Mouse (Mus musculus) frontal cortex, adult 2 months (tissue): ENCODE results near the gene Dnlz. TPM values are rescaled to one million over a fixed set of nuclear protein-coding genes. Genes with fewer than 3 reads are reported as not detected.
"Not testable (repeated sequence)": the region's sequence is repeated elsewhere in the genome, so short reads cannot be mapped to it uniquely, and the experiment has no call there.

Source experiments
- DNase-seq, 2 experiments: peaks; one replicate each; pipeline ENCODE4 v3.0.0; 2022; ENCODE audit warnings: low spot score in 1 of 2; ENCODE audit errors: extremely low spot score in 1 of 2
- polyA plus RNA-seq: library from polyadenylated mRNA; depleted of rRNA; stranded (reverse); fragments of >200 nt; gene quantifications from 2 replicates; pipeline ENCODE4 v1.2.3, GENCODE M21; 2012; rRNA removed

The Dnlz gene
- 35.2 and 37.1 TPM in 2 replicates for polyA plus RNA-seq

DNA sequence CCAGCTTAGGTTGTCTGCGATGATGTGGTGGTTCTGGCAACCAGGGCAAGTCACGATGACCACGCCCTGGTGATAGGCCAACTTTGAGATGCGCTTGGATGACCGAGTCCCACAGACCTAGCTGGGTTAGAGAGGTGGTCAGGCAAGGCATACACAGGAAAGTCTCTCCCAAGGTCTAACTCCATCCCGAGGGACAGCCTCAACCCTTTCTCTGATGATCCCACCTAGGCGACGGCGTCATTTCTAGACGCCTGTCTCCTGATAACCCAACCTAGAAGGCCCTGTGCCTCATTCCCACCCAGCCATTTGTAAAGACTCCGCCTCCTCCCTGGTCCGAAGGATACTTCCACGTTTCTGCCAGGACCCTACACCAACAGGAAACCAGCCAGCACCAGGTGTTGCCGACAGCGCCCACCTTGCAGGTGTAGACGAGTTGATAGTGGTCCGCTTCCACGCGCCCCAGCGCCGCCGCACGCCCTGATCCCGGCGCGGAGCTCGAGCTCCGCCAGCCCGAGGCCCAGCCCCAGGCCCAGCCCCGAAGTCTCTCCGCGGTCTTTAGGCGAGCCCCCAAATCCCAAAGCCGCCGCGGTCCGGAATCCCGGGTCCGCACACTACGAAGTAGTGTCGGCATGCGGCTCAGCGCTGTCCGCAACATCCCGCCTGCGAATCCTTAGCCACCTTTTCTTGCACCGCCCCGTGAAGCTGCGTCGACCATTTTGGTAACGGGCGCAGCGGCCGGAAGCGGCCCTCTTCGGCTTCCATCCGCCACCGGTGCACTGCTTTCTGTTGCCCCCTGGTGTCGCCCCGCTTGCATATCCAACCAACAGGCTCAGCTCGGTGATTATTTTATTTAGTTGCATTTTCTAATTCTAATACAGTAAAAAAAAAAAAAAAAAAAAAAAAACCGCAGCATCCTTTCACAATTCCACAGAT lies at the start of gene Dnlz:
Gene Dnlz (minus strand): TSS at position 753 of the 933 bp plus-strand sequence.
- peak; percentile 87 to 96 for DNase-seq

DNA sequence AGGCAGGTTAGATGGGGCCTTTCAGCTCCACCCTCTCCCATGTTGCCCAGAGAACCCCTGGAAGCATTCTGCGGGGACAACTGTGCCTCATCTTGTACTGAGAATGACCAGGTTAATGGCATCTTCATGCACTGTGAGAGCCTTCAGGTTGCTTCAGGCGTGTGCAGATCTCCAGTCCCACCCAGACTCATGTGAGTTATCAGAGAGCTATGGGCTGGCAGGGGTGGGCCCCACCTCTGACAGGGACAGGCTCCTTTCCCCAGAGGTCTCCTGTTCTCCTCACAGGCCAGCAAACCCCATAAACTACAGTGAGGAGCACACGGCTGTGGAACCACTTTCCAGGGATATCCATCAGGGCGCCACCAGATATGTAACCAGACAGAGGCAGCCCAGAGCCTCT lies 49.1 kb upstream of the Dnlz start:
- DNase-seq: no peak

DNA sequence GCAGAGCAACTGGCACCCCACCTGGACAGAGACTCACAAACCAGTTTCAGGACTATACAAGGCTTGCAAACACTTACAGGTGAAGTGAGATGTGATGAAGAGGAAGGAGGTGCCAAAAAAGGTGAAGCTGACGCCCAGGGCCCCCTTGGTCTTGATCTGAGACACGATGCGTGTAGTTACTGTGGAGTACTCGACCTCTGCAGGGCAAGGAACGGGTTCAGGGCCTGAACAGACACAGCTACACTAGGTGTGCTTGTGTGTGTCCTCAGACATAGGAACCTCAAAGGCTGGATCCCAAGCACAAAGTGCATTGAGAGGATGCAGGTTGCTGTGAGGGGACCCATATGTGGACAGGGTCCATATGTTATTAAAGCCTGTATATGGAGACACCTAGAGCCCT lies 48.4 kb upstream of the Dnlz start:
- DNase-seq: no peak

DNA sequence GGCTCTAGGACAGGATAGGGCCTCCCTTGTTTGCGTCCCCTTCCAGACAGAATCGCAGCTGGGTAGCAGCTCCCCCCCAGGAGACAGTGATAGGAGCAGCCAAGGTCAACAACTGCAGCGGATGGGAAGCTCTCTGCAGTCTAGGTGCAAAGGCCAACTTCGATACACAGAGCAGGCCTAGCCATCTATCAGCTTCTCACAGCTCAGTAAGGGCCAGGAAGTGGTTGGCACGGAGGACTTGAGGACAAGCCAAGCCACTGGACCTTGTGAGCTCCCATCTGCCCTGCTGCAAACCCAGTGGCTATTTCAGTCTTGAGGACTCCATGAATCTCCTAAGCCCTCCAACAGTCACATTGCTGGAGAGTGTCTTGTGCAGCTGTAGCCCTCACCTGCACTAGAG lies 47.7 kb upstream of the Dnlz start:
- DNase-seq: no peak

DNA sequence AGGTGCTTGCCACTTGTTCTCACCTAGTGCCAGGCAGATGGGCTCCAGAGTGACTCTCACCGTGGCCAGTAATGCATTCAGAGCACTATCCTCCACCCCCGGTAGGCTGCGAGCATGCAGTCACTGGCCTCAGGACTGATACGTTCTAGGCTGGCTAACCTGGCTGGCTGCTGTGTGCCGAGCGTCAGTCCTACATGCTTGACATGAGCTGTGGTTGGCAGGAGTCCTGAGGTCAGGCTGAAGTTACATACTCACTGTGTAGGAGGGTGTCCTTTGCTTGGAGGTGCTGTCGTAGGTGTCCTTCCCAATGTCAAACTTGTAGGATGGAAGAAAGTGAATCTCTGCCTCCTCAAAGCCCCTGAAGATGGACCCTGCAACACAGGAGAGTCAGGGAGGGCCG lies 47.1 kb upstream of the Dnlz start:
- DNase-seq: no peak

DNA sequence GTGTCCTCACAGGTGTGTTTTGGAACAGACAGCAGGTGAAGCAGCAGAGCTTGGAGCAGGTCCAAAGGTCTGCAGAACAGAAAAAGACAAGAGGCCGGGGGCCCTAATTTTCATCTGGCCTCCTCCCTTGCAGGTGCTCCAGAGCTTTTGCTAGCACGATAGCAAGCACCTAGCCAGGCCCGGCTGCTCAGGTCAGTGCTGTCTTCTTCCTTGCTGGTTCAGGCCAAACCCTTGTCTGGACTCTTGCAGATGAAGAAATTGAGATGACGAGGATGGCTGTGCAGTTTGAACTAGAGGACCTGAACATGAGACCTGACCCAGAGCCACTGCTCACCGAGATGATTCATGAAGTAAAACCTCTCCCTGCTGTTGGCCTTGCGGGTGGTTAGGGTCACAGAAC lies 39.7 kb upstream of the Dnlz start:
- DNase-seq: no peak

DNA sequence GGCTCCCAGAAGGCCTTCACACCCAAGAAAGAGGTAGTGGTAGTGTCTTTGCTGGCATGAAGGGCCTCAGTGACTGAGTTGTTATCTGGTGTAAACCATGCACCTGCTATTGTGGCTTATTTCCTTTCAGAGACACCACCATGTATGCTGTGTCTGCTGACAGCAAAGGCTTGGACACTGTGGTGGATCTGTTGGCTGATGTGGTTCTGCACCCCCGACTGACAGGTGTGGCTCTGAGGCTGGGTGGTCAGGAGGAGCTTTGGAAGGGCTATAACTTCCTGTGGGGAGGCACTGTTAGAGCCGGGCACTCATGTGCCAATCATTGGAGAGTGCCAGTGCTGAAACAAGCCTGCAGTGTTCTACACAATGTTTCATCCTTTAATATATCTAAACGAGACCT lies 39.0 kb upstream of the Dnlz start:
- no peak for DNase-seq

DNA sequence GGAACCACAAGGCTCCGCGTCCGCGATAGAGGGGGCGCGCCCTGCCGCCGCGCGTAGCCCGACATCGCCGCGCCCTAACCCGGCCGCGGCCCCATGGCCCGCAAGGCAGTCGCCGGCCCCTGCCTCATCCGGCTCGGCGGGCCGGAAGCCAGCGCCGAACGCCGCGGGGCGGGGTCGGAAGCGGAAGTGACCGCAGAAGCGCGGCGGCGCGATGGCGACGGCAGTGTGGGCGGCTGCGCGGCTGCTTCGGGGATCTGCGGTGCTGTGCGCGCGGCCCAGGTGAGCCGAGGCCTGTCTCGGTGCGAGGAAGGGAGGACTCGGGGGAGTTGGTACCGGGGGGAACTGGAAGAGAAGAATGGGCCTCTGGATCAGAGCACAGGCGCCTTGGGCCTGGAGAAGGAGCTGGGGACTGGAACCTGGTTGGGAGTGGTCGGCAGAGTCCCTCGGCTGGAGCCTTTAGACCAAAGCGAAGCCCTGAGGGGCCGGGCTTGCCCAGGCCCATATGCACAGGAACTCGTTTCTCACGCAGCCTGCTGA lies 37.3 kb upstream of the Dnlz start, which contains the start of the genes Entr1 and Pmpca:
Gene Entr1 (minus strand): TSS at position 163 of the 537 bp plus-strand sequence.
Gene Pmpca (plus strand): TSS at position 186 of the 537 bp plus-strand sequence.
- peak; percentile 55 to 82 for DNase-seq

DNA sequence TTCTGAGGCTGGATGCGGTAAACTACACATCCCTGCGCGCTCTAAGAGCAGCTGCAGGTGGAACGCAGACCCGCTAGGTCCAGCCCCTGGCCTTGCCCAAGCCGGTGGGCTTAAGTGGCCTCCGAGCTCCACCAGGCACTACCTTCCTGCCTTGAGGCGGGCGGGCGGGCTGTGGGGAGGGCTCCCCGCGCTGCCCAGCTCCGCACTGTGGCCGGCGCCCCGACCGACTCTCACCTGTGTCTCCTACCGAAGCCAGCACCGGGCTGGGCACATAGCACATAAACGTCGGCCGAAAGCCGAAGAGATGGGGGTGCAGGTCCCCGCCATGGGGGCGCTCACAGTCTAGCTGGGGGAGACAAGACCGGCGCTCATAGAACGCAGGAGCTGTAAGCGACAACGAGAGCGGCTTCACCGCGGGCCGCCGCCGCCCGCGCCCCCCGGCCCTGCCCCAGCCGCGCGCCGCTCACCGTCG lies 36.8 kb upstream of the Dnlz start:
- DNase-seq: no peak

DNA sequence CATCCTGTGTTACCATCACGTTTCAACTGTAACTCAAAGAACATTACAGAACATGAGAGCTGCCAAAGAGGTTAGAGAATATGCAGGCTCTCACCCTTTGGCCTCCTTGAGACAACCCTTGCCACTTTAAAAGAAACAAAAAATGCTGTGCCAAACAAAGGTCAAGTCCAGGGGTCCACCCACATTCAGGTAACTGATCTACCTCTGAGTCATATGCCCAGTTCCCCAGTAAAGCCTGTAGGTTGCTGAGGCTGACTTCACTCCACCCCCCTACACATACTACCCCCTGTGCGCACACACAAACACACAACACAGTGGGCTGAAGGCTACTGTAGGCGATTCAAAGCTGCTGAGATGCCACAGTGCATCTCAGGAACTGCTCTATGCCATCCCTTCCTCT lies 35.8 kb upstream of the Dnlz start:
- DNase-seq: no peak

DNA sequence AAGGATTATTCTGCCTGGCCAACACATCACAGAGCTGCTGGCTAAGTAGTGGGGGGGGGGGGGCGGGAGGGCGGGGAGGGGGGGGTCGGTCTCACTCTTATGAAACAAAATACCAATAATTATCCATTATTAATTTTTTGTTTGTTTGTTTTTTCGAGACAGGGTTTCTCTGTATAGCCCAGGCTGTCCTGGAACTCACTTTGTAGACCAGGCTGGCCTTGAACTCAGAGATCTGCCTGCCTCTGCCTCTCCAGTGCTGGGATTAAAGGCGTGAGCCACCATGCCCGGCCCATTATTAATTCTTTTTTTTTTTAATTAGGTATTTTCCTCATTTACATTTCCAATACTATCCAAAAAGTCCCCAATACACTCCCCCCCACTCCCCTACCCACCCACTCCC lies 29.0 kb upstream of the Dnlz start:
- DNase-seq: not testable (repeated sequence)

DNA sequence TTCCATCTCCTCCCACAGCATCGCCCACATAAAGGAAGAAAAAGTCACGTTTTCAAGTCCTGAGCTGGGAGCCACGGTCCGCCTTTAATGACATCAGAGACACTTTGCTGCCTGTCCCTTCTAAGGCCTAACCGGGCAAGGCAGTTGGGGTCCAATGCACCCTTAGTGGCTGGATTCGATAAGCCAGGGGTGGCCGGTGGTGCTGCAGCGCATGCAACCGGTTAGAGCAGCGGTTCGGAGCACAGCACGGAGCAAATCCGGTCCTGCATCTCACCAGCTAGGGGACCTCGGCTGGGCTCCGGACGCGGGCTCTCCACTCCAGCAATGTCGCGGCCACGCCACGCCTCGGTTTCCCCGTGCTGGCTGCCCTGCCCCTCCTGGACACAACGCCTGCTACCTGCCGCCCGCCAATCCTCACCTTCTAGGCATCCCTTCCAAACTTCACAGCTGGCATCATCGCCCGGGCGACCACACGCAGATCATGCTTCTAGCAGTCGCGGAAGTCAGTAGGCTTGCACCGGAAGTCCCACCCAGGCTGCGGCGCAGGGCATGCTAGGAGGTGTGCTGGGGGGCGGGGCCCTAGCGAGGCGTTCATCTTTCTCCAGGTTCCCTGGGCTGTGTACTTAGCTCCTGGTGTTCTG lies 28.3 kb upstream of the Dnlz start, which contains the start of gene Snapc4:
Gene Snapc4 (minus strand): TSS at position 523 of the 641 bp plus-strand sequence.
- DNase-seq: peak; percentile 69 to 90

DNA sequence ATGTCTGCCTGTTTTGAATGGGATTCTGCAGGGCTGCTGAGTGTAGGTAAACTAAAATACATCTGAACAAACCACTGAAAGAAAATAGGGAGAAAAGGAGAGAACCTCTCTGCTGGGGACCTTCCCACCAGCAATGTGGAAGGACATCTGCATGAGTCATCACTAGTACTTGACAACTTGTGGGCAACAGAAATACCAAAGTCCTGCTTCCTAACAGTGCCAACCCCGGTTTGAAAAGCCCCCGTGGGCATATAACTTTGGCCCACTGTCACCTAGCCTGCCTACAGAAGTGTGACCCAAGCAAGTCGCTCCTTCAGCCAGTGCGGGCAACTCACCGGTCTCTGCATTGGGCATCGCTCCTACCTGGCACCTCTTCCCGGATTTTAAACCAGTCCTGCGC lies 20.5 kb upstream of the Dnlz start:
- DNase-seq: no peak

DNA sequence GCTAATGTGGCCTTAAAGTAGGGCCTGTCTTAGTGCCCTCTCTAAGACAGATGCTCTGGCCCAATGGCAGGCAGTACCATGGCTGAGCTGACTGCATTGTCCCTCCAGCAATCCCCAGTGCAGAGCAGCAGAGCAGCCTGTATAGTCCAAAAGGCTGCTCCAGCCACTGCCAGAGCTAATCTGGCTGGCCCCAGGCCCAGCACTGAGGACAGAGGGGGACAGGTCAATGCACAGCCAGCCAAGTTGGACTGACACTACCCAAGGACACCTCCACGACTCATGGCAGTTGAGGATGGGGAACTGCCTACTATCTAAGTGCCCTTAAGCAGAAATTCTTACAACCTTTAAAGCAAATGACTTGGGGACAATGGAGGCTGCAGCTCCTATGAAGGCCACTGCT lies 16.7 kb upstream of the Dnlz start:
- no peak for DNase-seq

DNA sequence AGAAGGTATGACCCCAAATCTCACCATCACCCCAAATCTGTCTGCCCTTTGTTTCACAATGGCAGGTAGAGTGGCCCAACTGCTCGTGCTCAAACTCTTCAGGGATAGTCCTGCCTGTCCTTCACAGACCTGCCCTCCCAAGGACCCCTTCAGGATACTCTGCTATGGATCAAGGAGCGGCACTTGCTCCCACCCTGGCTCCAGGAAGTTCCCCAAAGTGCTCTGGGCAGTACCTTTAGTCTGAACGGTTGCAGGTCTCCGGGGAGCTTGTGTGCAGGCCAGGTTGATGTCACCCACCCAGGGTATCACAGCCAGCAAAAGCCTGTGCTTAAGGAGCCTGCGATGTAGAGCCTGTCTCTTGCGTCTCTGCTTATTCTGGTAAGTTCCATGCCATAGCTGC lies 16.0 kb upstream of the Dnlz start:
- DNase-seq: no peak

DNA sequence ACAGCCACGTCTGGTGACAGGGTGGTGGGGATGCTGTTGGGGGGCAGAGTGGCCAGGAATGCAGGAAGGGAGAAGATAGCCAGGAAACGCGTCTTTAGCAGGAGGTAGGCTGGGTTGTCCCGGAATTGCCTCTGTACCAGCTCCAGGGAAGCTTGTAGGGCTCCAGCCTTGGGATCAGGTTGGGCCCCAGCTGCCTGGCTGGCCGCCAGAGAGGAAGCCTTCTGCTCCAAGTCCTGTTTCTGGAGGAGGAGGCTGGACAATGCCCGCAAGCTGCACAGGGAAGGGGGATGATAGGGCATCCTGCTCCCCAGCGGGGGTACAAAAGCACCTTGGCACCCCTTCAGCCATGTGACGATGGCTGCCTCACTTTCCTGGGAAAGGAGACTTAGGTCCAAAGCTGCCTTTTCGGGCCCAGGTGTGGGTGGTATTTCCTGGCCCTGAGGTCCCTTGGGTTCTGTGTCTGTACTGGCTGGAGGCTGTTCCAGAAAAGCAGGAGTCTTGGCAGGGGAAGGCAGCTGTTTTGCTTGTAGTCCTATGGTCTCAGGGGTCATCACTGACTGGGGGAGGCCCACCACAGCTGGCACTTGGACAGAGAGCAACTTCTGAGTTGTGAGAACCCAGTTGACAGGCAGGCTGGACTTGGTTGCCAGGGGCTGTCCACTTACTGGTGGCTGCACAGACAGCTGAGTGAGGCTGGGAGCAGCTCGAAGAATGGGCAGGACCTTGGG lies 13.0 kb upstream of the Dnlz start:
- DNase-seq: no peak

DNA sequence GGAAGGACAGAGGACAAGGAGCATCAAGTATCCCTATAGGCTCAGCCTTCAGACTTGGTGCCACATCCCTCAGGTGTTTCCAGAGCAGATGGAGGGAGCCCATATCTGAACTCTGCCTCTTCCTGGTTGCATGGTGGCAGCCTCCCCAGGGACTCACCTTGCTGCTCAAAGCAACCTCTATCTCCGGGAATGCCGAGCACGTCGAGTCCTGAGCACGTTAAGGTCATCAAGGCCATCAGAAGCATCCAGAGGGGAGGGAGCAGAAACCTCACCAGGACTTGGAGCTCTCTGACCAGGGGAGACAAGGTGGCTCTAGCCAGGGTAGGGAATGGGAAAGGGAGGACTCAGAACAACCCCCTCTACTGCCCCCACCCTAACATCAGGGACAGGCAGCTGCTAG lies 11.6 kb upstream of the Dnlz start:
- no peak for DNase-seq

DNA sequence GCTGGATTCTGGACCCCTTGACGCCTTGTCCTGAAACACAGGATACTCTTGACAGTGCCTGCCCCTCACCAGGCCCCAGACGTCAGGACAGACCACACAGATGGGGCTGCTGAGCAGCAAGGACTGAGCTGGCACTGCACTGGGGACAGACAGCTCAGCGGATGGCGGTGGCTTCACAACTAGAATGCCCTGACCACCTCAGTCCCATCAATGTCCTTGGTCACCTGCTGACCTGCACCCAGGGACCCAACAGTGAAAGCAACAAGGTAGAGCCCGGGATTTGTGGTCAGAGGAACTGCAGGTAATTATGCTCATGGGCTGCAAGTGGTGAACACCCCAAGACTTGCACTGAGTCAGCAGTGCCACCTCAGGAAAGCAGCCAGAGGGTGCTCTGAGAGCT lies 11.1 kb upstream of the Dnlz start:
- no peak for DNase-seq

DNA sequence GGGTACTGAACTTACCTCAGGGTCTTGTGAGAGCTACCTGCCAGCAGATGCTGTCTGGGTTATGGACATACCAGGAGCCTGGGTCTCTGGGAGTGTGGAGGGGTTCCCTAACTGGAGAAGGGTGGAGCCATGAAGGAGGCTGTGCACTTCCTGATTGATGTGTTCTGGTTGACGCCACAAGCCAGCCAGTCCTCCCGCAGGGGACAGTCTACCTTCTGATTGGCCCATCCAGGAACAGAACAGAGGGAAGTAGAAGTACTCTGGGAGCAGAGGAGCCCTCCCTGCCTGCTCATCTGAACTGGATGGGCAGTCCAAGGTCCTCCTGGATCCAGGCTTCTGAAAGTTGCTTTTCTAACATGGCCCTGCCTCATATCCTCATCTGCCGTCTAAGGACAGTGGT lies 8.9 kb upstream of the Dnlz start, which contains the start of gene Card9:
Gene Card9 (minus strand): TSS at position 147 of the 400 bp plus-strand sequence.
- DNase-seq: no peak

DNA sequence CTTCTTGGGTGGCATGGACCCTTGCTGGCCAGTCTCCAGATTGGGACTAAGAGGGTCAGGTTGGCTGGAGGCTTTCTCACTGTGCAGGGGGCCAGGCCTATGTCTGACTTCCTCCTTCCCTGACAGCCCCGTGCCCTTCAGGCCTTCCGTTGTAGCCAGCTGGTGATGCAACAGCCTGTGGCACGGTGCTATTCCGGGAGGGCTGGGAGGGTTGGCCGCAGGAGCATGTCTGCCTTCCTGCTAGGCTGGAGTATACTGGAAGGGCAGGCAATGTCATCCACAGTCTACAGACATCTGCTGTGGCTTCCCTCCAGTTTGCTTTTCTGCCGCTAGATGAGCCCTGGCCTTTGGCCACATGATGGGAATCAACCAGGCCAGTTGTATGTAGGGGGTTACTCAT lies 8.1 kb upstream of the Dnlz start:
- no peak for DNase-seq
